Mouse (Mus musculus) kidney, postnatal 10 days (tissue): ENCODE data around the gene Trim67.
A peak's percentile ranks its signal among the peaks of the same experiment; 100 is the strongest.

Experiments
- DNase-seq: peaks from one replicate; pipeline ENCODE4 v3.0.0; 2021; ENCODE audit warnings: mixed read lengths

The Trim67 gene

DNA sequence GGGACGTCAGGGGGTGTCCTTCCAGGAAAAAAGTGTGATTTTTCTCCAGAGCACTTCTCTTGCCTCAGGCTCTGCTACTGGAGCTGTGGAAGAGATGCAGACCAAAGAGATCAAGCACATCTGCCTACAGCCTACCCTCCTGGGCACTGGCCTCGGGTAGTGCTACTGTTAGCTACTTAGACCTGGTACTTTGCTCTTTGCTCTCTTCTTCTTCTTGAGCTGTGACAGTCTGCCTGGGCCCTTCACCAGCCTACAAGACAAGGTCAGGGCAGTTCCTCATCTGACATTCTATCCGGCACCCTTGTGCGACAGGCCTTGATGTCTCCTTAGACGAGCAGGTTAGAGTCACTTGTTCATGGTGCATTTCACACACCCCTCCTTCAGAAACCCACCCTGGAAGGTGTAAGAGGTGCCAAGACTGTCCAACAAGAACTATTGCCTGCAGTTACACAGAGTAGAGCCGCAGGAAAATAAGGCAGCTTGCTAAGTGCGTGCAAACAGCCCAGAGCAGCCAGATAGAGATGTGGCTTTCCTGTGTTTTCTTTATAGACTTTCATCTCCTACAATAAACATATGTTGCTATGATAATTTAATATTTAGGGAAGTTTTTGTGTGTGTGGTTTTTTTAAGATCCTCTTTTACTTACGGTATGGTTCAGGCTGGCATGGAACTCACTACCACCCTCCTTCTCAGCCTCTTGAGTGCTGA, 3.0 kb downstream of the Trim67 start:
- no peak for DNase-seq

DNA sequence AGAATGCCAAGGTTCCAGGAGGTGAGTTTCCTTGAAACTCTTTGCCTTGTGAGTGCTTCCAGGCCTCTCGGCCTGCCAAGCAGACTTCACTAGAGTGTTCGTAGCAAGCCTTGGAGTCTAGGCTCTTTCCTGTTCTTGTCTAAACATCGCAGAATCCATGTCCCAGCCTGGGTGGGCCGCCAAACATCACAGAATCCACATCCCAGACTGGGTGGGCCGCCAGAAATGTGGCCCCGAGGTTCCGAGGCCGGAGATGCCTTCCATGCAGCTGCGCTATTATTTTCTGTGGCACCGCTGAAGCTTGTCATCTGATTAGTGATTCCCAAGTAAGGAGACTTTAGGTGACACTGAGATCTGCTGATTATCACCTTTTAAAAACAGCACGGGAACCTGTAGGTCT, 7.7 kb downstream of the Trim67 start:
- no peak for DNase-seq

DNA sequence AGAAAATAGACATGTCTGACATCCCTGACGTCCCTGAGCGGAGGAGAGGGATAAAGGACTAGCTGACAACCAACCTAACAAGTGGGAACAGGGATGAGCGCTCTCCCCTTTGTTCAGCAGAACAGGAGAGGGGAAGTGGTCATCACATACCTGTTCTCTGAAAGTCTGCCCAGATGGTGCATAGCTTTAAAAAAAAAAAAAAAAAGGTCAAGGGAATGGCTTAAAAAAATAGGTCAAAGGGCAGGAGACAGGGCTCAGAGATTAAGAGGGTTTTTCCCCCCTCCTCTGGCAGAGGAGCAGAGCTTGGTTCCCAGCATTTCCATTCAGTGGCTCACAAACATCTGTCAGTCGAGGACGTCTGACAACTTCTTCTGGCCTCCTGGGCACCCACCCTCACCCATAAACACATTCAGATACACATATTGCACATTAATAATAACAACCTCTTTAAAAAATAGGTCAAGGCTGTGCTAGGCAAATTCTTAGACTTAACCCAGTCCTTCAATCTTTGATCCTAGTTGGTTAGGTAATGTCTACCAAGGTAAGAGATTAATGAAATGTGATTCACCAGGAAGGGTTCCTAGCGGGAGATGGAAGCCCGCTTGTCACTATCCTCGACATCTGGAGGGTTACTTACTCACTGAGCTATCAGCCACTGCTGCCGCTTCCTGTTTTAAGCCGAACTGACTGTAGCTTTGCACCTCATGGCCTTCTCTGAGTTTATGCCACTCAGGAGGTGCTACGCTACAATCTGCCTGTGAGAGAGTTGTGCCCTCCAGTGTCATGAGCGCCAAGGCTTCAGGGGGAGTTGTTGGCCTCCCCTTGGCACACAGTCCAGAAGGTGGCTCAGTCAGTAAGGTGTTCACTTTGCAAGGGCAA, 11.2 kb downstream of the Trim67 start:
- no peak for DNase-seq

DNA sequence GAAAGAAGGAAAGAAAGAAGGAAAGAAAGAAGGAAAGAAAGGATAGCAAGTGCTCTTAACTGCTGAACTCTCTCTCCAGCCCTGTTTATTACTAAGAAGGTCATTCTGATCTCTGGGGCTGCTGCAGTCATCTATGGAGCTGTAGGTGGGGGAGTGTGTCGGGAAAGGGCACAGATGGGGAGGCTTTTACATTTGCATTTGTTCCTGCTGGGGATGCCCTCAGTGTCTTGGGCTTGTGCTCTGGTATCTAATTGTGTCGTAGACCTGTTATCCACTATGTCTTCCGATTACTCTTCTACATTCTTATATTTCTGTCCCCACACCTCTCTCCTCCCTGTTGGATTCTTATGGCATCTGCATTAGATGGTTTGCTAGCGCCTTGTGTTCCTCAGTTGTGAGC, 13.1 kb downstream of the Trim67 start:
- DNase-seq = no peak

DNA sequence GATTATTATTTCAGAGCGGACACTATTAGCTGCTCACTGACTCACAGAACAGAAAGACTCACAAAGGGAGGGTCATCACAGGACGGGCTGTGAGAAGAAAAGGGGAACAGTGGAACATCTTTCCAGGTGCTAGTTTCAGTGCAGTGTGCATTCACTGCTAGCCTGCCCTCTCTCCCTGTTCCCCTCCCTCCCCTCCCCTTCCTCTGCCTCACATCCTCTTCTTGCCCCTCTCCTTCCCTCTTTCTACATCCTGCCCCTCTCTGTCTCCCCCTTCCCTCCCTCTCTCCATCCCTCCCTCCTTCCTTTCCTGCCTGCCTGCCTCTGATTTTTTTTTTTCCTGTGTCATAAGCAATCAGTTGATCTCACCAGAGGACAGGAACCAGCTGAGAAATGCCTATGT, 16.5 kb downstream of the Trim67 start:
- DNase-seq = no peak

DNA sequence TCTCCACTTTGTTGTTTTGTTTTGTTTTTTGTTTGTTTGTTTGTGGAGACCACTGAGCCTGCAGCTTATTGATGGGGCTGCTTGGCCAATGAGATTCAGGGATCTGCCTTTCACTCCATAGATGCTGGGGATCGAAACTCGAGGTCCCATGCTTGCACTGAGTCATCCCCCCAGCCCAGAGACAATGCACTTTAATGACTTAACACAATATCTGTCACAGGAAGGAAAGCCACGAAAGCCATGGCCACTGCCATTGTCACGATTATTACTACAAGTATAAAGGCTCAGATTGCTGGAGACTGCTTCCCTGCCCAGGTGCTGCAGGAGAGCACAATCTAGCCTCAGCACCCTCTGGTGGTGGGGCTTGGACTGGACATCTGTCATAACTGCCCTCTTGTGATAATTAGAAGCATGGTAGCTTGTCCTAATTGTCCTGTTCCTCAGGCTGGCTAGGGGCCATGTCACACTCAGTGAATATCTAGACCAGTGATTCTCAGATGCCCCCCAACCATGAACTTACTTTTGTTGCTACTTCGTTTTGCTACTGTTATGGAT, 17.2 kb downstream of the Trim67 start:
- DNase-seq = no peak

DNA sequence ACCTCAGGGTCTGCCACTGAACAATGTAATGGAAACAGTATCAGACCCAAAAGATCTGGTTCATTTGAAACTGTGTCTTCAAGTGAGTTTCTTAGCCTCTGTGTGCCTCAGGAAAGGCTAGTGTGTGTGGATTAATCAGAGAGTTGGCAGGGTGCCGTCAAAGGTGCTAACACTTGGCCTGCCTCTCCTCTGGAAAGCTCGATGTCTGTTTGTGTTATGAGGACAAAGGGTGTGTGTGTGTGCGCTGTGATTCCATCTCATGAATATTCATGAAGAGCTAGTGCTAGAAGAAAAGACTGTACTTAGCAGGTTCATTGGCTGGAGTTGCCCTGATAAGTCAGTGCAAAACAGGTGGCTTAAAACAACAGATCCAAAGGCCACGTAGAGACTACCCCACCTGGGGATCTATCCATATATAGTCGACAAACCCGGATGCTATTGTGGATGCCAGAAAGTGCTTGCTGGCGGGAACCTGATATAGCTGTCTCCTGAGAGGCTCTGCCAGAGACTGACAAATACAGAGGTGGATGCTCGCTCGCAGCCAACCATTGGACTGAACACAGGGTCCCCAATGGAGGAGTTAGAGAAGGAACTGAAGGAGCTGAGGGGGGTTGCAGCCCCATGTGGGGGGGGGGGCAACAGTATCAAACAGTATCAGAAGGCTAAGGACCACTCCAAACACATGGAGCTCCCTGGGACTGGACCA, 17.9 kb downstream of the Trim67 start:
- no peak for DNase-seq

DNA sequence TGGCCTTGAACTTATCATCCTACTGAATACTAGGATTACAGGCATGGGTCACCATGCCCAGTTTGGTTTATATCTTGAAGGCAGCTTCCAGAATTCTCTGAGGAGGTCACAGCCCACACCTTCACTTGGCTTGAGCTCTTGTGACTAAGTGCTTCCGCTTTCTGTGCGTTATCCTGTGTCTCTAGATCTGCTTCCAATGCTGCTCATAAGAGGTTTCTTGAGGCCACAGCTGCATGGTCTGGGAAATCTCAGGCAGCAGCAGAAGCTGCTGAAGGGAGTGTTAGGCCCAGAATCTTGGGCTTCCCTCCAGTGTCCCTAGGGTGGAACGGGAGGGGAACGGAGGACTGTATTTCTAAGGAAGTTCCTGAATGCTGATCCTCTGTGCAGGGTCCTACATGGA, 20.4 kb downstream of the Trim67 start:
- no peak for DNase-seq

DNA sequence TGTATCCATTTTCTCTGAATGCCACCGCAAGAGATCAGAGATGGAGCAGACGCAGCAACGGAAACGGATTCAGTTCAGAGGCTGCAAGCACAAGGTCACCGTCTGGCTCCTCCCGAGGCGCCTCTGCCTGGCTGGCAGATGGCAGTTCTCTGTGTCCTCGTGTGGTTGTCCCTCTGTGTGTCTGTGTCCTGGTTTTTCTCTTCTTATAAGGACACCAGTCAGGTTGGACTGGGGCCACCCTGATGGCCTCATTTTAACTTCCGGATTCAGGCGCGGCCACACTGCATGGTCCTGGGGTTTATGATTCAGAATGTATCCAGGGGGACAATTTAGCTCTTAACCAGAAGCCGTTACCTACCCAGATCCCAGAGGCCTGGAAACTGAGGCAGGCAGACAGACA, 23.0 kb downstream of the Trim67 start:
- DNase-seq = no peak

DNA sequence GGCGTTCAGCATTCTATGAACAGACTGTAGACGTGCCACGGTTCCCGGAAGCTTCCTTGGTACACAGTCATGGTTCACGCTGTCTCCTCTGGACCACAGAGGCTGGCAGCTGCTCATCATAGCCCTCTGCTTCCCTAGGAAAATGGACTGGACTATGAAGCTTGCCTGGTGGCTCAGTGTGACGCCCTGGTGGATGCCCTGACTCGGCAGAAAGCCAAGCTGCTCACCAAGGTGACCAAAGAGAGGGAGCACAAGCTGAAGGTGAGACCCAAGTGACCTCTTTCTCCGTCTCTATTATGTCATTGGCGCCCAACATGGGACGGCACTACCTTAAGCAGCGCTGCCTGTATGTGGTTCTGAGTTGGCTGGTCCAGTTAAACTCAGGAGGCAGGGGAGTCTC, 24.0 kb downstream of the Trim67 start:
- DNase-seq = no peak

DNA sequence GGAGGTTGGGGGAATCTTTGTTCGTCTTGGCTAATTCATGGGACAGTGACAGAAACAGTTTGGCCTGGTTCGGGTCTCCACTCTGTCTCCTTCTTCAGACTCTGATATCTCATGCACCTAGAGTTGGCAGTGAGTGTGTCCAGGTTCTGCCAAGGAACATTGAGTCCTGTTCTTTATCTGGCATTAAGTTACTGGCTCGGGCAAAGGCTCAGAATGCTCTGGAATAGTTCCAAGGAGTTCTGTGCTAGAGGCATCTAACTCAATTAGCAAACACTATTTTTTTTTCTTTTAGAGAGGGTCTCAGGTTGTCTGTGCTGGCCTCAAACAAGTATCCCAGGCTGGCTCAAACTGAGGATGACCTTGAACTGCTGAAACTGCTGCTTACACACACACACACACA, 24.5 kb downstream of the Trim67 start:
- no peak for DNase-seq

DNA sequence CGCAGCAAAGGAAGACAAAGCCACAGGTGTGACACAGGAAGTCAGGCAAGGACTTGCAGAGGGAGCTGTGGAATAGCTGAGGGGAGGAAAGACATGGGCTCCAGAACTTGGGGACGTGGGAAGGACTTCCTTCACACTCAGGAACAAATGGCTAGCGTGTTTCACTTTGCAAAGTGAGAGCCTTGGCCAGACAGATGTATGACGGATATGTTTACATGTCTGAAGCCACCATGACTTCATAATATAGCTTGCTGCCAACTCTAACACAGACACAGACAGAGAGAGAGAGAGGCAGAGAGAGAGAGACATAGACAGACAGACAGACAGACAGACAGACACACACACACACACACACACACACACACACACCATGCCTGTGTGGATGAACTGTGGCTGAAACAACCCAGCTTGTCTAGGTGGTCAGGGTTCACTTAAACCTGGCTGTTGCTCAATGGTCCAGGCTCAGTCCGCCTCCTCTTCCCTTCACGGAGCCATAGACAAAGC, 26.8 kb downstream of the Trim67 start:
- no peak for DNase-seq

DNA sequence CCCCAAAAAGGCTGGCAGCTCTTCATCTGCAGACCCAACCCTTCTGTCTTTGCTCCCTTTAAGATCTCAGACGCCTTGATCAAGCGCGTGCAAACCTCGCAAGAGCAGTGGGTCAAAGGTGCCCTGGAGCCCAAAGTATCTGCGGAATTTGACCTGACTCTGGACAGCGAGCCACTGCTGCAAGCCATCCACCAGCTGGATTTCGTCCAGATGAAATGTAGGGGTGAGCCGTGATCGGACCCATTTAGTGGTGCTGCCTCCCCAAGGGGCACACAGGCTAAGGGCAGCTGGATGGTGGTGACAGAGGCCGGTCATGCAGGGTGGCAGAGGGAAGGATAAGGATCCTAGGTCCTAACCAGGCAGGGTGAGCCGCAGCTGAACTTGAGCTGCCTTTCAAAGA, 27.2 kb downstream of the Trim67 start:
- DNase-seq = peak; percentile 50

DNA sequence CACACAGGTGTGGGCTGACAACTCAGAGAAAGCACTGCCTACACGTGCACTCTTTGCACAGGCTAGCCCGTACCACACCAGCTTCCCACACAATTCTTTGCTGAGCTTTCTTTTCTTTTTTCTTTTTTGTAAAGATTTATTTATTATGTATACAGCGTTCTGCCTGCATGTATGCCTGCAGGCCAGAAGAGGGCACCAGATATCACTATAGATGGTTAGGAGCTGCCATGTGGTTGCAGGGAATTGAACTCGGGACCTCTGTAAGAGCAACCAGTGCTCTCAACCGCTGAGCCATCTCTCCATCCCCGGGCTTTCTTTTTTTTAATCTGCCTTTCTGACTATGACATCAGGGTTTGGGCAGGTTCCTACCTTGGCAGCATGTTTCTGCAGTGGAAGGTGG, 30.6 kb downstream of the Trim67 start:
- DNase-seq = no peak

DNA sequence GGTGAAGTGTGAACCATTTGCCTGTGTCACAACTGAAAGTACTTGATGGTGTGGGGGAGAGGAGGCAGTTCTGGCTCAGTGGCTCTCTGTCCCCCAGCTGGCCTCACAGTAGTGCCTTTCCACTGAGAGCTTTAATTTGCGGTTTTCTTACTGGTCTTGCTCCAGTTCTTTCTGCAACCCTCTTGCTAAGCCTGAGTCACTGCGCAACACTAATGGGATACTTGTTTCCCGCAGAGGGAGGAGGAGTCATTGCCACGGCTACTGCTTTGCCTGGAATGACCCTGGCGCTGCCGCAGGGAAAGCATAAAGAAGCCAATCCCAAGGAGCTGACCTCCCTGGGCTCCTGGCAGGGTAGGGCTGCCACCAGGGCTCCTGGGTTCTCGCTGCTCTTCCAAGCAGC, 33.8 kb downstream of the Trim67 start:
- peak; percentile 55 for DNase-seq

DNA sequence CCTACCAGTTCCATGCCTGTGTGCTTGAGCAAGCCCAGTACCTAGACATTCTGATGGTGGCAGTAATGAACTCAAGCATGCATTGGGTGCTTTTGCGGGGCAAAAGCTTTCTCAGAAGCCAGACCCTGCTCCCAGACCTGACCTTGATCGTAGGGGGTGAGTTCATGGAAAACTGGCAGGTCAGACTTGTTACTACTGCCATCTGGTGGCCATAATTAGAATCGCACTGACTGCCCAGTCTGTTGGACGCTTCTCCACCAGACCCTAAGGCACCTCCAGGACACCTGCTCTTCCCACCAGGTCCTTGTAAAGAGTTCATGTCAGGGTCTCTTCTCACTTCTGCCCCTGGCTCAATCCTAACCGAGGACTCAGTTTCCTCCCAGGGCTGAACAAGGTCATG, 34.5 kb downstream of the Trim67 start:
- peak; percentile 80 for DNase-seq

DNA sequence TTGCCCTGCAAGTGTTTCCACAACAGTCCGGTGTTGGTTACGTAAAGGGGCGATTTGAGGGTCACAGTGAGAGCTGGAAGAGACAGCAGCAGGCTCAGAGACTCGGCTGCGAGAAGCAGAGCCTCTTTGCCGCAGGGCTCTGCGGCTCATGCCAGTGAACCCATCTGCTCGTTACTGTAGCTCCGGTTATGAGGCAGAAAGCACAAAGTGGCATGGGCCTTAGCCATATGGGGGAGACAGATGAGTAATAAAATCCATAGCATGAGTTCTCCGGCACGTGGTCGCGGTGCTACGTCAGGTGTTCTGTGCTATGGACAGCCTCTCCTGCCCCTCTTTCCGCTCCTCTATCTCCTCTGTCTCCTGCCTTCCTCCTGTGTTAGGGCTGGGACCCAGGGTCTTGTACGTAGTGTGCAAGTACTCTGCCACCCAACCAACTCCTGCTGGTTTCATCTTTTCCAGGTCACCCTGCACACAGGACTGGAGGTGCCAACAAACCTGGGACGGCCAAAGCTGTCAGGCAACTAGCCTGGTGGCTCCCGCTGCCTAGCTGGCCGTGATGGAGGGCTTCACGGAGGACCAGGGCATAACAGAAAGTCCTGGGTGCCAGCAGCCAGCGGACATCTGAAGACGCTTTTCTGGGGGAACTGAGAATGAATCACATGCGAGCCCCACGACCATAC, 35.8 kb downstream of the Trim67 start:
- no peak for DNase-seq

DNA sequence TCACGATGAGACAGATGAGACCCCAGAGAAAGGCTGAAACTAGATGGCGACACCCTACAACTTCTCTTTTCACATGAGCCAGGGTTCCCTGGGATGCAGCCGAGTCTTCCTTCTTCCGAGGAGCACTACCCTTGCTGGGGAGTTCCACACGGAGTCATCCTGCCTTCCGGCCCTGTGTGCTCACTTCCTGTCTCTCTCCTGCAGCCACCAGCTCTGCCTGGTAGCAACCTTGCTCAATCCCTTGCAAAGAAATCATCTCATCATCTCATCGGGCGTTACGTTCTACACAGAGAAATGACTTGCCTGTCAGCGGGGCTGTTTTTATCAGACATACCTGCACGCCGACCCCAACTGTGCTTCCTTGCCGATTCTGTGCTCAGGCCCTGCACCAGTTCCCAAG, 37.2 kb downstream of the Trim67 start:
- DNase-seq = no peak

DNA sequence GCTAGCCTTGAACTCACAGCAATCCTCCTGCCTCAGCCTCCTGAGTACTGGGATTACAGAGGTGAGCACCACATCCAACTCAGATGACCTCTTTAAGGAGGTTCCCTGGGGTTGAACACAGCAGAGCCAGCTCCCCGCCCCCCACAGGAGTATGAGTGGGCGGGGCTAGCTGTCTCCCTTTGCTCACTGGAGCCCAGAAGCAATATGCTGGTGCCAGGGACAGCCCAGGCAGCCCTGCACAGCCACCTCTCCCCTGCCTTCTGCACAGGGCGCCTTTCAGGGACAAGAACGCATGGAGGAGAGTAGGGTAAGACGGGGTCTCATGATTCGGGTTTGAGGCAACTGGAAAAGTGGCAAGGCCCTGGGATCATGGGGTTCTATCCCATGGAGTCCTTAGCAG, 38.6 kb downstream of the Trim67 start:
- DNase-seq = peak; percentile 18

DNA sequence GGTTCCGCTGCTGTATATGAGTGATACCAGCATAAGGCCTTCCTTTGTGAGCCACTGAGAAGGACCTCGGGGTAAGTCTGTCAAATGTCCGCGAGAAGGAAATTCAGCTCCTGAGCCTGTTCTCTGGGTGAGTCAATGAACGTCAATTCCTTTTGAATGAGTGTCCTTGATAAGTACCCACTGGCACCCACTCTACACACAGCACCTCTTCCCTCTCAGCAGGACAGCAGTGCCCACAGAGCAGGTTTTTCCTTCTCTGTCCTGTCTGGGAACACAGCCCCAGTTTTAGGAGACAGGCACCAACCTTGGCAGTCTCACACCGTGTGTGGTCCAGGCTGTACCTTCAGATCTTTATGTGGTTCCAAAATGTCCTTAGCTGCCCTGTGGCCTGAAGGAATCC, 39.0 kb downstream of the Trim67 start:
- DNase-seq = no peak

DNA sequence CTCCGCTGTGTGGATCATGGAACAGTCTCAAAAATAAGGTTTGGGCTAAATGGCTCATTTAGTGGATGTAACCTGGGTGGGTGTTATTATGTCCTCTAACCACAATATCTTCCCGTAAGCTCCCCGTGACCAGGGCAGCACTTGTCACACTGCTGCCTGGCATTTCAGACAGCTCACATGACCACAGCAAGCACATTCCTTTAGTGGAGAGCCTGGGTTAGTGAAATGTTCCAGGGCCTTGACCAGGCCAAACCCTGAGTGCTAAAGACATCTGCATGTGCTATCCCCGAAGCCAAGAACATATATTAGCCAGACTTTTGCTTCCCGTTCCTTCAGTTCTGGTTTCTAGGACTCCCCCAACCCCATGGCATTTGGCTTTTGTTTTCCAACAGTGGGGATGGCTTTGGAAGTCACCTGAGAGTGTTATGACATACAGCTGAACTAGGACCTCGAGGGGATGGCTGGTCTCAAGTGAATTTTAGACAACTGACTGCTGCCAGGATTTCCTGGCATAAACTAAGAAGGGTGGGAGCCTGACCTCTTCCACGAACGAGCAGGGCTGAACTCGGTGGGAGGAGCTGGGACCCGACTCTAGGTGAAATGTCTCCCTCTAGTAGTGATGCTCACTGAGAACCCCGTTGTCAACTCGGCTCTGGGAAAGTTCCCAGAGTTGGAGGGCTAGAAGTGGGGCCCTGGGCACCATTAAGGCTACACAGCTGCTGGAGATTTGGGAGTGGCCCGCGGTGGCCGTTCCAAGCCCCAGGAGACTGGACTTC, 40.7 kb downstream of the Trim67 start:
- DNase-seq = peak; percentile 14

DNA sequence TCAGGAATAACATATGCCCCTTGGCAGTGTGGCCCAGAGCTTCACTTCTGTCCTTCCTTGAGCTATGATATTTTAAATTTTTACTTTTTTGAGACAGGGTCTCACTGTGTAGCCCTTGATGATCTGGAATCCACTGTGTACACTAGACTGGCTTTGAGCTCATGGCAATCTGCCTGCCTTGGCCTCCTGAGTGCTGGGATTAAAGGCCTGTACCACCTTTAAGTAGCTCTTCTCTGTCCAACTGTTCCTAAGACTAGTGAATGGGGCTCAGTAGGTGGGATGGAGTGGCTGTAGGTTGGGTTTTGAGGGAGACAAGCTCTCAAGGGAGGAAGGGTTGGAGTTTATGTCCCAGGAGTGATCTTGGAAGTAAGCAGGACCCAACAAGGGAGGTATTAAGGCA, 43.0 kb downstream of the Trim67 start:
- no peak for DNase-seq
